Mouse (Mus musculus): ENCODE results near the gene Rfng. TPM values are rescaled to one million over a fixed set of nuclear protein-coding genes. Genes with fewer than 3 reads are reported as not detected.
"Not testable (repeated sequence)": the region's sequence is repeated elsewhere in the genome, so short reads cannot be mapped to it uniquely, and the experiment has no call there.

The Rfng gene
- total RNA-seq (2021): 10 to 100 TPM; 12.6 to 13.0 TPM
- long read RNA-seq, experiment 1, transcript Rfng-201 (8 exons, 2,118 nt): major isoform, 17 of 28 reads
- long read RNA-seq, experiment 1, partial matches to known transcripts: 0 of 28 reads
- long read RNA-seq, experiment 1, other reads (novel, unspliced or antisense): 10 of 28 reads
- long read RNA-seq, experiment 2, transcript Rfng-201 (8 exons, 2,118 nt): major isoform, 8 of 15 reads
- long read RNA-seq, experiment 2, partial matches to known transcripts: 0 of 15 reads
- long read RNA-seq, experiment 2, other reads (novel, unspliced or antisense): 6 of 15 reads

DNA sequence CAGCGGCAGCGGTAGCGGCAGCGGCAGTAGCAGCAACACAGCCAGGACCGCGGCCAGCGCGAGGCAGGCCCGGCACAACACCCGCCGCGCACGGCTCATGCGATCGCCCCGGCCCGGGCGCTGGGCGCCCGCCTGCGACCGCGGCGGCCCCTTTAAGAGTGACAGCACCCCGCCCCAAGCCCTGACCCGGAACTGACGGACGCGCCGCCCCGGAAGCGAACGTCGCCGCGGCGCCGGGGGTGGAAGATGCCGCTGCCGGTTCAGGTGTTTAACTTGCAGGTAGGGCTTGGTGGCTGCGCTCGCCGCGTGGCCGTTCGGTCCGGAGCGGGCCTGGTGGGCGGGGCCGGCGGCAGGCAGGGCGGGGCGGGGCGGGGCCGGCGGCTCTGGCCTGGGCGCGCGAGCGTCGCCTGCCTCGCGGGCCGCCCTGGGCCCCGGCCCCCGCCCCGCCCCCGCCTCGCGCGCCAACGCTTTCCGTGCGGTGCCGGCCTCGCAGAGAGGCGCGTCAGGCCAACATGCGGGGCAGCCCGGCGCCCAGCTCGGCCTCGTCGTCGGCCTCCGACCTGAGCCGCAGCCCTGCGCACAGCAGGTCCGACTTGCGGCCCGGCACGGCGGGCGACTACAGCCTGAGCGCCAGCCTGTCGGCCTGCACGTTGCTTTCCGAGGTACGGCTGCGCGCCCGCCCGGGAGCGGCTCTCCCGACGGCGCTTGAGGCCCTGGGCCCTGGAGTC lies at the start of gene Rfng, which contains the start of gene Gps1:
Gene Rfng, minus strand, starts transcription at position 144 of the 728 bp plus-strand sequence.
Gene Gps1, plus strand, starts transcription at position 209 of the 728 bp plus-strand sequence.
- peak; percentile 84 for DNase-seq (ENCODE audit: low spot score)

DNA sequence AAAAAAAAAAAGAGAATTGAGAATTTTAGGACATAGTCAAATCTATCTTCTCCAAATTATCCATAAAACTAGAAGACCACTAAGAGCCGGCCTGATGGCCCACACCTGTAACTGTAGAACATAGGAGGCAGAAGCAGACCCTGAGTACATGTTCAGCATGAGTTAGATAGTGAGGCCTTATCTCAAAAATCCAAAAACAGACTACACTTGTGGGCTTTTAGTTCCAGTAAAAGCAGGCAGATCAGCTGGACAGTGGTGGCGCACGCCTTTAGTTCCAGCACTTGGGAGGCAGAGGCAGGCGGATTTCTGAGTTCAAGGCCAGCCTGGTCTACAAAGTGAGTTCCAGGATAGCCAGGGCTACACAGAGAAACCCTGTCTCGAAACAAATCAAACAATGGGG lies 49.0 kb upstream of the Rfng start:
- DNase-seq (ENCODE audit: low spot score): not testable (repeated sequence)

- no peak for DNase-seq (ENCODE audit: low spot score)
Observed at GRCm38 (mm10) chr11:120831659-120832440, 47.8 kb upstream of the Rfng start.

DNA sequence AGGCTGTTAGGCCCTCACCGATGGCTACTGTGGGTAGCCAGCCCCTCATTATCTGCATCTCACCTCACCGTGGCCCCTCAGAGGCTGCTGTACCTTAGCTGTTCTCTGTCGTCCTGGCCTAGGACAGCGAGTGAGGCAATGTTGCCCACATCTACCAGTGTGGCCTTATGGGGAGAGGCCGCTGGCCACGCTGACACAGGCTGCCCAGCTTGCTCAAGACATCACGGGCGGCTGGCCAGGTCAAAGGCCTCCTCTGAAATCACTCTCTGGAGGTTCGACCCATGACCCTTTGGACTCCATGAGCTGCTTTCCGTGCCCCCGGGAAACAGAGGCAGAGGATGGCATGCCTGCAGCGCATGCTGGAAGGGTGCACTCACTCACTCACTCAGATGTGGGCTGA lies 46.7 kb upstream of the Rfng start:
- no peak for DNase-seq (ENCODE audit: low spot score)

DNA sequence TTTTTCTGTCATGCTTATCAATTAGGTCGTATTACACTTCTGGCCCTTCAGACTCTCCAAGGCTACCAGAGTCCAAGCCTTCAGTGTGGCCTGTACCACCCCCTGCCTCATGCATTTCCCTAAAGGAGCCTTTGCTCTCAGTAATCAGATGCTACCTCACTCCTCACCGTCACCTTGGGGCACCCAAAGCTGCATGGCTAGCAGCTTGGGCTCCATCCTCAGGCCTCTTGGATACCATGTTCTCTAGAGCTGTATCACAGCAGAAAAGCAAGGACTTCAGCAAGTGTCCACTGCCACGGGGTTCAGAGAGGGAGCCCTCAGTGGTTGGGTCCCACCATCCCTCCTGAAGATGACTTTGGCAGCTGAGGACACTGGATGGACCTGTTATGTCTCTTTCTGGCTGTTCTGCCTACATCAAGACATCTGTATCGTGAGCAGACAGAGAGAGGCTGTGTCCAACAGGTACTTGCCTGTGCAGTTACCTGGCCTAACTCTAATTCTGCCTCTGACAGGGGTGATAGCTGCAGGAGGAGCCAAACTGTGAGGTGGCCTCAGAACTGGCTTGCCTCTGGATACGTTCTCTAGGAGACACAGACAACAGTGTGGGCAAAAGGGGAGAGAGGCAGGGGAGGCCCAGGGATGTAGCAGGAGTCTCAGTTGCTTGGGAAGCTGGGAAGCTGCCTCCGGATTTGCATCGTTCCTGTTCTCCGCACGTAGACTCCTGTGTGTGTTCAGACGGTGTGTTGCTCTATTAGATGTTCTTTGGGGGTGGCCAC lies 45.9 kb upstream of the Rfng start:
- DNase-seq (ENCODE audit: low spot score): no peak

DNA sequence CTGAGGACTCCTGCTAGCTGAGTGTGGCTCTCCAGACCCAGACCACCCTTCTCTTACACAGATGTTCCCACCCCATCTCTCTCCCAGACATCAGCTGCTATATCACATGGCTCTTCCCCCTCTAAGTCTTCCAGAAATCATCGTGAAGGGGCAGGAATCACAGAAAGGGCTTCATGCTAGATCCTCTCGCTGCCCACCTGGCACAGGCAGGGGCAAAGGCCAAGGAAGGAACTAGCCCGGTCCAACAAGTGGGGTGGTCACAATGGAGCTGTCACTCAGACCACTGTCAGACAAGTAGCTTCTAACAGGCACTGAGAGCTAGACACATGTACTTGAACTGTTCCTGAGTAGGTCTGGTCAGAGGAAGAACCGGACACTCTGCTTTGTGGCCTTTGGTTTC lies 44.4 kb upstream of the Rfng start:
- DNase-seq (ENCODE audit: low spot score): no peak

DNA sequence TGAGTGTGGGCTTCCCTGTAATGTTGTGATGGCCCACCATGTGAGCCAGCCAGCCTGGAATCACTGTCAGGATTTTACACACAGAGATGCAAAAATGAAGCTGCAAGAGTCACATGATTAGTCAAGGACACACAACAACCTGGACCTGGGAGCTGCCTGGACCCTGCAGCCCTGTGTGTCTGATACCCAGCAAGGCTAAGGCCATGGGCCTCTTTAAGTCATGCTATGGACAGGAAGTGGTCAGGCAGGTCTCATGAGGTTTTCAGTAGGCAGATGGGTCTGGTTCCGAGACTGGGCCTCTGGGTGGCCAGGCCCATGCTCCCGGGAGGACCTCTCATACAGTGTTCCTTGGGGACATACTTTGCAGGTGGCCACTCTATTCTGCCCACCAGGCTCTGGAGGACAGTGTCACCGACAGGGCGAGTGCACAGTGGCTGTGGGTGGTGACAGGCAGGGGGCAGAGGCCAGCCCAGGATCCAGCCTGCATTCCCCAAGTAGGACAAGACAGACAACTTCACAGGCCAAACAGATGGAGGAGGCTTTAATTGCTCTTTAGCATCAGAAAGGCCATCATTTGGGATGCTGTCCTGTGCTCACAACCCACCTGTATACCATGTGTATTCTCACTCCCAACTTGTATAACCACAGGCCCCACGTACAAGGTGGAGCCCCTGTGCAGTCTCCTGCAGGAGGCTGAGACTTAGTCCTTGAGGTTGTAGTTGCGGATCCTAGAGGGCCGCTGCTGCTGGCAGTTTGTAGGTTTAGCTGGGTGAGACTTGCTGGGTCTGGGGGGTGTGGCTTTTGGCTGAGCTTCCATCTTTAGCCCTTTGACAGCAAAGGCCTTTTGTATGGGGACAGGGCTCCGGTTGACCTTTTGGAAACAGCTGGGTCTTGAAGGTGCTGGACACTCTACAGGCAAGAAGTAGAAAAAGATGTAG lies 42.3 kb upstream of the Rfng start:
- DNase-seq (ENCODE audit: low spot score): no peak

DNA sequence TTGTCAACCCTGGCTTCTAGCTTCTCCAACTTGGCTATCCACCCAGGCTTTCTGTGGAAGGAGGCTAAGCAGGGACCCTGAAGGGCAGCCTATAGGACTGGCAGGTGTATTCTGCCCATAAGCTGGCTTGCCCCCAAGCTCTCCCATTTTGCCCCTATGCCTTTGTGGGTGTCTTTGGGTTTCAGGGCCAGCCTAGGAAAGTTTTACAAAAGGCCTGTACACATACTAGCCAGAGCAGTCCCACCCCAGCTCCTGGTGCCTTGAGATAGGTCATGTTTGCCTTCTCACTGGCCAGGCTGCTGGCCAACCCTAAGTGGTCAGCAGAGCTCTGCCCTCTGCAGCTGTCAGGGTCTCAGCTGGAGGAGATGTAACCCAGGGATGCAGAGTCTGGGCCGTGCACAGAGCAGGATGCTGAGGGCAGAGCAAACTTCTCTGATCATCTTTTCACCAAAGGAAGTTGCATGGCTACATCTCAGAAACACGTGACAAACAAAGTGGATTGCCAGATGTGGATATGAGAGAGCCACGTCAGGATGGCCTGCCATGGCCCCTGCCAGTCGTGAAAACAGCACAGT lies 41.4 kb upstream of the Rfng start:
- no peak for DNase-seq (ENCODE audit: low spot score)

DNA sequence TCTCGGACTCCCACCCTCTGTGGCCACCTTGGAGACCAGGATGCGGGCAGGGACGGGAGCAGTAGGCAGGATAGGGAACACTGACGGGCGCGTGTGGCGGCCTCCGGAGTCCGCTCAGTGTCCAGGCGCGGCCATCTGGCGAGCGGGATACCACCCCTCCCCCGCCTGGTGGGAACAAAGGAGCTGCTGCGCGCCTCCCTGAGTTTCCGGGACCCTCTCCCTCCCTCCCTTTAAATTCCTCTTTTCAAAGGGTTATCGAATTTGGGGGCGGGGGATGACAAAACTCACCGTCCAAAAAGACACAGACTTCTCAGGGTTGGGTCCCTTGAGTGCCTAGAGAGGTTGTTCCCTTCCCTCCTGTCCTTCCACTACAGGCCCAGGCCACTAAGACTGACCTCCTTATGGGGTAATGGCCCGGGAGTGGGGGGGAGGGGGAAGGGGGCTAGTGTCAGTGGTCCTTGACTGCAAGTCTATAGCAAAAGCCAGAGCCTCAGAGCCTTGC lies 40.8 kb upstream of the Rfng start:
- no peak for DNase-seq (ENCODE audit: low spot score)

DNA sequence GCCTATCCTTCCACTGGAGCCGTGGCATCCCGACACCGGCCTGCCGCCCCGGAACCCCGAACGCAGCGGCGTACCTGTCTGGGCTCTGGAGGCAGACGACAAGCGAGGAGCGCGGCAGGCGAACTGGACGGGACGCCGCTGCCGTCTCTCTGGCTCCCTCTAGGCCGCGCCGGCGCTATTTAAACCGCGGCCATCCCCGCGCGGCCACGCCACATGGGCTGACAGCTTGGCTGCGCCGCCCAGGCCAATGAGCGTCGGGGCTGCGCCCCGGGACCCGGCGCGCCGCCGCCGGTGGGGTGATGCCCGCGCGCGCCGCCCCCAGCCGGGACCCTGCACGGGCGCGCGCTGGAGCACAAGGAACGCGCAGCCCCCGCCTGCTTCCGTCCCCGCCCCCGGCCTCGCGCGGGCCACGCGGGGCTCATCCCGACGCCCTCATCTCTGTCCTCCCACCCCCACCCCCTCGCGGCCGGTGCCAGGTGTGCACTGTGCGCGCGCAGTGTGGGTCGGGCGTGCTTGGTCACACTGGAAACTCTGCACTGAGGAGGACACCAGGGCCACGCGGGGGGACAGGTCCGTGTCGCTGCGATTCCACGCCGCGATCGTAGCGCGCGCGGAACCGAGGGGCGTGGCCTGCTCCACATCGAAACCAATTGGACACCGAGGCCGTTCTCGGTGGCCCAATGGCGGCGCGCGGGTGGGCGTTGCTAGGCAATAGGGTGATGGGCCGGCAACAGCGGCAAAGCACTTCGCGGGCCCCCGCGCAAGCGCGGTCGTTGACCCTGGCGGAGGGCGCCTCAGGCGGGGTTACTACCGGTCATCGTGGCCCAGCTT lies 40.2 kb upstream of the Rfng start, which contains the start of gene Fasn:
Gene Fasn, minus strand, starts transcription at position 592 of the 831 bp plus-strand sequence.
- DNase-seq (ENCODE audit: low spot score): peak; percentile 93

- DNase-seq (ENCODE audit: low spot score): peak; percentile 22
Observed at GRCm38 (mm10) chr11:120823551-120823947, 39.5 kb upstream of the Rfng start.

GRCm38 (mm10) chr11:120822831-120823550 lies 39.0 kb upstream of the Rfng start:
- no peak for DNase-seq (ENCODE audit: low spot score)

GRCm38 (mm10) chr11:120822321-120822720 lies 38.3 kb upstream of the Rfng start:
- no peak for DNase-seq (ENCODE audit: low spot score)

- no peak for DNase-seq (ENCODE audit: low spot score)
Observed at GRCm38 (mm10) chr11:120821076-120821922, 37.3 kb upstream of the Rfng start.

DNA sequence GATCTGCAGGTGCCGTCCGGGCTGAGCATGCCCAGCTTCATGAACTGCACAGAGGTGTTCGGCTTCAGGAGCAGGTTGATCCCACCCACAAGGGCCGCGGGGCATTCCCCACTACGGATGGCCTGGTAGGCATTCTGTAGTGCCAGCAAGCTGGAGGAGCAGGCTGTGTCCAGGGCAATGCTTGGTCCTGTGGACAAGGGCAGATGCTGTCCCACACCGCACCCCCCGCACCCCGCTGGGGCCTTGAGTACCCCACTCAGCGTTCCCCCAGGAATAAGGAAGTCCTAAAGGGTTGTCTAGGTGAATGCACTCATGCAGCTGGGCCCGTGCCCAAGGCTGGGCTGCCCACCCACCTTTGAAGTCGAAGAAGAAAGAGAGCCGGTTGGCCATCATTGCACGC lies 36.5 kb upstream of the Rfng start:
- no peak for DNase-seq (ENCODE audit: low spot score)

GRCm38 (mm10) chr11:120819556-120819955 lies 35.5 kb upstream of the Rfng start:
- no peak for DNase-seq (ENCODE audit: low spot score)

GRCm38 (mm10) chr11:120818251-120818650 lies 34.2 kb upstream of the Rfng start:
- DNase-seq (ENCODE audit: low spot score): no peak
